Mouse (Mus musculus) intestine, embryonic 16.5 days (tissue): ENCODE results near the gene Smyd2. TPM values are rescaled to one million over a fixed set of nuclear protein-coding genes. Genes with fewer than 3 reads are reported as not detected.

Experiments used
- ATAC-seq: fragments of 200-750 bp; cut with Nextera tagmentation; 2 replicates; pipeline ENCODE4 v1.8.0; 2017; ENCODE audit warnings: moderate TSS enrichment, moderate library complexity
- H3K27ac ChIP-seq: fragments of 300-500 bp; sonication (generic); 2 replicates; pipeline ENCODE4 v1.5.1; 2014; ENCODE audit warnings: mild to moderate bottlenecking, low read length
- H3K27me3 ChIP-seq: fragments of 300-500 bp; sonication (generic); replicated peaks from 2 replicates; pipeline ENCODE4 v1.6.1; 2014; ENCODE audit warnings: low read length, control low read depth, mixed read lengths; ENCODE audit not compliant: control insufficient read depth, insufficient read depth
- H3K36me3 ChIP-seq: fragments of 300-500 bp; sonication (generic); 2 replicates; pipeline ENCODE4 v1.6.1; 2014; ENCODE audit warnings: low read length, control low read depth; ENCODE audit not compliant: control insufficient read depth, insufficient read depth
- H3K4me1 ChIP-seq: fragments of 300-500 bp; sonication (generic); 2 replicates; pipeline ENCODE4 v1.6.1; 2014; ENCODE audit warnings: low read length, control low read depth, mixed read lengths; ENCODE audit not compliant: control insufficient read depth, insufficient read depth
- H3K4me2 ChIP-seq: fragments of 300-500 bp; sonication (generic); 2 replicates; pipeline ENCODE4 v1.6.1; 2014; ENCODE audit warnings: low read depth, low read length, control low read depth
- H3K4me3 ChIP-seq: fragments of 300-500 bp; sonication (generic); 2 replicates; pipeline ENCODE4 v1.5.1; 2014; ENCODE audit warnings: mild to moderate bottlenecking, low read length
- H3K9ac ChIP-seq: fragments of 300-500 bp; sonication (generic); 2 replicates; pipeline ENCODE4 v1.6.1; 2014; ENCODE audit warnings: low read depth, low read length
- H3K9me3 ChIP-seq: fragments of 300-500 bp; sonication (generic); 2 replicates; pipeline ENCODE4 v1.6.1; 2016; ENCODE audit warnings: low read length, control low read depth; ENCODE audit not compliant: control insufficient read depth
- WGBS: fragments of 180-500 bp; shearing (Covaris S2); extraction: QIAGEN DNeasy Blood & Tissue Kit; methylation state at CpG from one replicate; pipeline ENCODE4 v1.1.7; 2014; 5-methylcytosine and 5-hydroxymethylcytosine counted together
- polyA plus RNA-seq: library from polyadenylated mRNA; unstranded; fragments of >200 nt; fragmentation: Nextera tagmentation; extraction: Ambion mirVana; gene quantifications from 2 replicates; pipeline ENCODE4 v1.2.1, GENCODE M21; 2015

The Smyd2 gene
- polyA plus RNA-seq, 1 experiment from 2014 or later = 106 TPM

- no peak for ATAC-seq
- Histone ChIP-seq H3K9ac (no peak overlapping the region), H3K36me3 (peaks cover 5% of the 10 kb centered on the region; the same call in 1 of the 2 replicates), H3K4me2 (no peak overlapping the region), H3K27ac (no peak overlapping the region), H3K9me3 (no peaks in the 10 kb centered on the region), H3K27me3 (no peaks in the 10 kb centered on the region), H3K4me1 (no peaks in the 10 kb centered on the region), H3K4me3 (no peak overlapping the region)
- WGBS = 88% methylated on average over 9 of the region's 9 CpGs
Measured at GRCm38 (mm10) chr1:189902413-189902812, 19.8 kb downstream of the Smyd2 start.

- no peaks in the 10 kb centered on the region for H3K4me1 ChIP-seq
- no peak overlapping the region for H3K27ac ChIP-seq
- H3K9me3 ChIP-seq = no peaks in the 10 kb centered on the region
- H3K36me3 ChIP-seq = peaks cover 9% of the 10 kb centered on the region
- H3K4me3 ChIP-seq = no peak overlapping the region
- H3K4me2 ChIP-seq = no peak overlapping the region
- 94% methylated on average over 6 of the region's 6 CpGs for WGBS
- no peaks in the 10 kb centered on the region for H3K27me3 ChIP-seq
- ATAC-seq = no peak
- H3K9ac ChIP-seq = no peak overlapping the region
Measured at GRCm38 (mm10) chr1:189899526-189899925, 22.6 kb downstream of the Smyd2 start.

GRCm38 (mm10) chr1:189898708-189899107 is 23.5 kb downstream of the Smyd2 start:
- Histone ChIP-seq H3K4me2 (no peak overlapping the region), H3K9me3 (no peaks in the 10 kb centered on the region), H3K9ac (no peak overlapping the region), H3K4me3 (no peak overlapping the region), H3K4me1 (no peaks in the 10 kb centered on the region), H3K36me3 (peaks cover 9% of the 10 kb centered on the region), H3K27ac (no peak overlapping the region), H3K27me3 (no peaks in the 10 kb centered on the region)
- 83% methylated on average over 13 of the region's 13 CpGs for WGBS
- no peak for ATAC-seq

GRCm38 (mm10) chr1:189897861-189898260 is 24.3 kb downstream of the Smyd2 start:
- H3K4me2 ChIP-seq = no peak overlapping the region
- WGBS = 86% methylated on average over 9 of the region's 9 CpGs
- H3K36me3 ChIP-seq = peaks cover 9% of the 10 kb centered on the region
- no peak overlapping the region for H3K9ac ChIP-seq
- H3K9me3 ChIP-seq = no peaks in the 10 kb centered on the region
- no peaks in the 10 kb centered on the region for H3K4me1 ChIP-seq
- ATAC-seq = no peak
- H3K4me3 ChIP-seq = no peak overlapping the region
- no peaks in the 10 kb centered on the region for H3K27me3 ChIP-seq
- H3K27ac ChIP-seq = no peak overlapping the region

- ATAC-seq = no peak
- Histone ChIP-seq H3K9ac (no peak overlapping the region), H3K27me3 (no peaks in the 10 kb centered on the region), H3K9me3 (no peaks in the 10 kb centered on the region), H3K36me3 (peaks cover 8% of the 10 kb centered on the region; the same call in 1 of the 2 replicates), H3K4me2 (no peak overlapping the region), H3K4me1 (no peaks in the 10 kb centered on the region), H3K27ac (no peak overlapping the region), H3K4me3 (no peak overlapping the region)
- 88% methylated on average over 9 of the region's 9 CpGs for WGBS
Measured at GRCm38 (mm10) chr1:189894191-189894590, 28.0 kb downstream of the Smyd2 start.

- Histone ChIP-seq H3K27me3 (no peaks in the 10 kb centered on the region), H3K9me3 (no peaks in the 10 kb centered on the region), H3K36me3 (no peaks in the 10 kb centered on the region; the same call in 1 of the 2 replicates), H3K4me2 (no peak overlapping the region), H3K27ac (no peak overlapping the region), H3K4me1 (no peaks in the 10 kb centered on the region), H3K4me3 (no peak overlapping the region), H3K9ac (no peak overlapping the region)
- no peak for ATAC-seq
- WGBS = 83% methylated on average over 10 of the region's 10 CpGs
Measured at GRCm38 (mm10) chr1:189888749-189889148, 33.4 kb downstream of the Smyd2 start.

GRCm38 (mm10) chr1:189887518-189887917 is 34.6 kb downstream of the Smyd2 start:
- 41% methylated on average over 7 of the region's 7 CpGs for WGBS
- peak; percentile 70 for ATAC-seq
- Histone ChIP-seq H3K4me3 (no peak overlapping the region), H3K9ac (no peak overlapping the region), H3K36me3 (no peaks in the 10 kb centered on the region; the same call in 1 of the 2 replicates), H3K27ac (no peak overlapping the region), H3K9me3 (no peaks in the 10 kb centered on the region), H3K27me3 (no peaks in the 10 kb centered on the region), H3K4me1 (no peaks in the 10 kb centered on the region), H3K4me2 (no peak overlapping the region)

GRCm38 (mm10) chr1:189885975-189886374 is 36.2 kb downstream of the Smyd2 start:
- Histone ChIP-seq H3K9me3 (no peaks in the 10 kb centered on the region), H3K27ac (no peak overlapping the region), H3K4me1 (no peaks in the 10 kb centered on the region), H3K9ac (no peak overlapping the region), H3K4me2 (no peak overlapping the region), H3K27me3 (no peaks in the 10 kb centered on the region), H3K4me3 (no peak overlapping the region), H3K36me3 (no peaks in the 10 kb centered on the region; the same call in 1 of the 2 replicates)
- no peak for ATAC-seq
- 86% methylated on average over 6 of the region's 6 CpGs for WGBS

- Histone ChIP-seq H3K4me1 (no peaks in the 10 kb centered on the region), H3K36me3 (no peaks in the 10 kb centered on the region), H3K27me3 (no peaks in the 10 kb centered on the region), H3K9ac (no peak overlapping the region), H3K4me2 (no peak overlapping the region), H3K27ac (no peak overlapping the region), H3K4me3 (no peak overlapping the region), H3K9me3 (no peaks in the 10 kb centered on the region)
- 73% methylated on average over 13 of the region's 13 CpGs for WGBS
- ATAC-seq = no peak
Measured at GRCm38 (mm10) chr1:189884951-189885350, 37.2 kb downstream of the Smyd2 start.

GRCm38 (mm10) chr1:189883531-189884170 is 38.5 kb downstream of the Smyd2 start:
- no peak overlapping the region for H3K9ac ChIP-seq
- H3K4me2 ChIP-seq = no peak overlapping the region
- H3K4me3 ChIP-seq = no peak overlapping the region
- WGBS = 52% methylated on average over 18 of the region's 18 CpGs
- no peaks in the 10 kb centered on the region for H3K4me1 ChIP-seq
- peak; percentile 7; the same call in 1 of the 2 replicates for ATAC-seq
- no peaks in the 10 kb centered on the region for H3K9me3 ChIP-seq
- H3K27me3 ChIP-seq = no peaks in the 10 kb centered on the region
- H3K36me3 ChIP-seq = no peaks in the 10 kb centered on the region
- H3K27ac ChIP-seq = no peak overlapping the region
